Mouse (Mus musculus): ENCODE measurements around the gene Snx27.

GRCm38 (mm10) chr3:94559931-94560429, 22.5 kb downstream of the Snx27 start:
- TF ChIP-seq CTCF (IDR thresholded peaks at IDR 0.05; ENCODE audit: extremely low read depth, insufficient read depth, low read length): no peak
- TF ChIP-seq POLR2A (IDR thresholded peaks at IDR 0.05; ENCODE audit: extremely low read depth, insufficient read depth, low read length): no peak

Measured in cortical plate, adult 2 months (tissue).